Mouse (Mus musculus): ENCODE measurements around the gene Trim31. TPM values are rescaled to one million over a fixed set of nuclear protein-coding genes. Genes with fewer than 3 reads are reported as not detected.

The Trim31 gene
- total RNA-seq, 2 experiments from 2014 or later = not detected

- peak in 1 of 2 experiments; percentile 18 for DNase-seq
- intact Hi-C loops (cut with DNase I) = no loop called here
Measured at GRCm38 (mm10) chr17:36942791-36943471, 45.0 kb downstream of the Trim31 start, which contains the start of gene Rnf39. Gene Rnf39 (plus strand): TSS chr17:36942918.

GRCm38 (mm10) chr17:36943691-36944090 lies 45.8 kb downstream of the Trim31 start:
- intact Hi-C loops (cut with DNase I) = no loop called here
- no peak for DNase-seq

GRCm38 (mm10) chr17:36944121-36944775 lies 46.3 kb downstream of the Trim31 start:
- intact Hi-C loops (cut with DNase I) = no loop called here
- DNase-seq = no peak

- intact Hi-C loops (cut with DNase I) = loop anchor here (2.0 to 5.0 kb wide), 2 partner anchors 16 to 50 kb away; no protein-coding TSS in a partner anchor
Measured at GRCm38 (mm10) chr17:36947051-36947819, 49.3 kb downstream of the Trim31 start.

GRCm38 (mm10) chr17:36948286-36948685 lies 50.4 kb downstream of the Trim31 start:
- intact Hi-C loops (cut with DNase I) = loop anchor here (5.0 kb wide), 1 partner anchor 49 kb away; no protein-coding TSS in a partner anchor
- DNase-seq = no peak

More at GRCm38 (mm10) chr17:36947051-36947819, 49.3 kb downstream of the Trim31 start:
- peak; percentile 55 to 59 for DNase-seq

- no peak for DNase-seq
- intact Hi-C loops (cut with DNase I) = loop anchor here (5.0 kb wide), 1 partner anchor 48 kb away; no protein-coding TSS in a partner anchor
Measured at GRCm38 (mm10) chr17:36949265-36949664, 51.3 kb downstream of the Trim31 start.

GRCm38 (mm10) chr17:36950981-36951947 lies 53.3 kb downstream of the Trim31 start, which contains the start of gene Ppp1r11:
Gene Ppp1r11 (minus strand): TSS chr17:36951741.
- DNase-seq = peak; percentile 97
- intact Hi-C loops (cut with DNase I) = no loop called here

GRCm38 (mm10) chr17:36952631-36953030 lies 54.7 kb downstream of the Trim31 start:
- intact Hi-C loops (cut with DNase I) = no loop called here

GRCm38 (mm10) chr17:36953062-36953461 lies 55.1 kb downstream of the Trim31 start:
- no peak for DNase-seq
- intact Hi-C loops (cut with DNase I) = no loop called here

More at GRCm38 (mm10) chr17:36952631-36953030, 54.7 kb downstream of the Trim31 start:
- no peak for DNase-seq

GRCm38 (mm10) chr17:36957999-36958743 lies 60.3 kb downstream of the Trim31 start, which contains the start of the genes Znrd1 and Znrd1as:
Gene Znrd1 (minus strand): TSS chr17:36958559.
Gene Znrd1as (plus strand): TSS chr17:36958592.
- intact Hi-C loops (cut with DNase I) = loop anchor here (5.0 kb wide), 3 partner anchors 41 to 121 kb away; partner anchors contain the start of genes Gabbr1 and Trim26
- peak; percentile 96 for DNase-seq

GRCm38 (mm10) chr17:36958884-36959283 lies 61.0 kb downstream of the Trim31 start:
- no peak for DNase-seq
- intact Hi-C loops (cut with DNase I) = loop anchor here (5.0 kb wide), 3 partner anchors 42 to 122 kb away; partner anchors contain the start of genes Gabbr1 and Trim26

Other genes starting within 250 kb of the Trim31 start
- gene H2-M1, start 225.9 kb upstream of the Trim31 start, total RNA-seq (2021) = not detected
- not detected for gene H2-M10.5, start 125.2 kb upstream of the Trim31 start, total RNA-seq (2021)
- not detected for gene H2-M10.6, start 85.9 kb upstream of the Trim31 start, total RNA-seq (2021)
- gene Trim26, start 61.0 kb upstream of the Trim31 start, total RNA-seq (2021) = 10 to 100 TPM; 23.1 to 24.2 TPM
- gene Trim15, start 30.9 kb upstream of the Trim31 start, total RNA-seq (2021) = not detected
- gene Trim10, start 28.5 kb upstream of the Trim31 start, total RNA-seq (2021) = under 1 TPM; 0.60 to 0.93 TPM
- not detected for gene Trim40, start 8.0 kb upstream of the Trim31 start, total RNA-seq (2021)
- gene Rnf39, start 44.8 kb downstream of the Trim31 start, total RNA-seq (2021) = under 1 TPM; 0.22 to 0.43 TPM
- gene Ppp1r11, start 53.6 kb downstream of the Trim31 start, total RNA-seq (2021) = 10 to 100 TPM; 58.9 to 73.2 TPM
- 10 to 100 TPM; 23.7 to 28.9 TPM for gene Znrd1, start 60.4 kb downstream of the Trim31 start, total RNA-seq (2021)
- 1 to 10 TPM; 7.7 to 8.4 TPM for gene Znrd1as, start 60.5 kb downstream of the Trim31 start, total RNA-seq (2021)
- gene 2410137M14Rik, start 83.1 kb downstream of the Trim31 start, total RNA-seq (2021) = not detected
- under 1 TPM in 1 of 2 experiments, not detected in 1; 0.26 TPM for gene H2-M5, start 91.4 kb downstream of the Trim31 start, total RNA-seq (2021)
- gene Zfp57, start 103.0 kb downstream of the Trim31 start, total RNA-seq (2021) = 1 to 10 TPM; 5.6 to 6.9 TPM
- not detected for gene Mog, start 125.3 kb downstream of the Trim31 start, total RNA-seq (2021)
- 10 to 100 TPM; 14.0 to 17.2 TPM for gene Gabbr1, start 147.8 kb downstream of the Trim31 start, total RNA-seq (2021)
- not detected for gene Olfr90, start 190.4 kb downstream of the Trim31 start, total RNA-seq (2021)
- gene Olfr91, start 200.2 kb downstream of the Trim31 start, total RNA-seq (2021) = not detected
- not detected for gene Olfr92, start 222.0 kb downstream of the Trim31 start, total RNA-seq (2021)

Measured in heart, postnatal 10 days (tissue).